Mouse (Mus musculus): ENCODE results near the gene Zfp354b.

DNA sequence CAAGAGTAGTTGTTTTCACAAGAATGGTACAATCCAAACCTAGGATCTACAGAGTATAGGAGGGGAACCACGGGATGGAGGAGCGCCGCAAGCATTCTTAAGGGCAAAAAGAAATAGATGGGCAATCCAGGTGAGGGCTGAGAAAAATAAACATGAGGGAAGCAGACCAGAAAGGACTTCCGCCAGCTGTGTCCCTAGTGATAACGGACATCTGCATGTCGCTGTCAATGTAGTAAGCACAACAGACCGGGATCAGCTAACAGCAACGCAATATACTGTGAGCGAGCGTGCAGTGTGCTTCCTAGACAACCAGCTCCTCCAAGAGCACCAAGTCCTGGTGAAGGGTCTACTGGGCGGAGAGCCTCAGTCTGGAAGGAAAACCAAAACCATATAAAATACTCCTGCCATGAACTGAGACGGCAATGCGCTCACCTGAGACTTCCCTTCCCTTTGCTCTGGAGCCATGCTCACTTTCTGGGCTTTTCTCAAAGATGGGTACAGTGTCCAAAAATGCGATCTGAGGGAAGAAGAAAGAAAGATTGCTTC is 891 bp downstream of the Zfp354b start:
- TF ChIP-seq CTCF (IDR thresholded peaks at IDR 0.05; ENCODE audit: low read depth) (no peak), EP300 (IDR thresholded peaks at IDR 0.05; ENCODE audit: low read depth) (no peak)
